Mouse (Mus musculus): Measurements from ENCODE around the gene Zfp36.

DNA sequence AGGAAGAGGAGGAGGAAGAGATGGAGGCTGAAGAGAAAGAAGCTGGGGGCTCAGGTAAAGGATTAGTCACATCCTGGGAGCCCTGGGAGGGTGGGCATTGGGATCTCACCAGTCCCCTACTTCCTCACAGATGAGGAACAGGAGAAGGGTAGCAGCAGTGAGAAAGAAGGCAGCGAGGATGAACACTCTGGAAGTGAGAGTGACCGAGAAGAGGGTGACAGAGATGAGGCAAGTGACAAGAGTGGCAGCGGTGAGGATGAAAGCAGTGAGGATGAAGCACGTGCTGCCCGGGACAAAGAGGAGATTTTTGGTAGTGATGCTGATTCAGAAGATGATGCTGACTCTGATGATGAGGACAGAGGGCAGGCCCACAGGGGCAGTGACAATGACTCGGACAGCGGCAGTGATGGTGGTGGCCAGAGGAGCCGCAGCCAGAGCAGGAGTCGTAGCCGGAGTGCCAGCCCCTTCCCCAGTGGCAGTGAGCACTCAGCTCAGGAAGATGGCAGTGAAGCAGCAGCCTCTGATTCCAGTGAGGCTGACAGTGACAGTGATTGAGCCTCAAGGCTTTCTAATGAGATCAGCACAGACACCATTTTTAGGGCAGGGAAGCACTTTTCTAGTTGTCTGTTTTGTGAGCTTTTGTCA is 18.8 kb upstream of the Zfp36 start:
- no peak for TF ChIP-seq CTCF (conservative IDR thresholded peaks at IDR 0.05; ENCODE audit: insufficient read depth, insufficient read length, low read depth, low read length)
- no peak for TF ChIP-seq POLR2A (IDR thresholded peaks at IDR 0.05; ENCODE audit: low read depth, low read length)

Data from kidney, adult 2 months (tissue).